Mouse (Mus musculus) myocyte (in vitro differentiated cells): ENCODE data around the gene Alkbh1.

Experiments
- CEBPB ChIP-seq: IDR thresholded peaks from 2 replicates; pipeline ENCODE4 v1.6.1; 2011; ENCODE audit warnings: mild to moderate bottlenecking, moderate library complexity; ENCODE audit not compliant: poor library complexity, insufficient read depth, severe bottlenecking
- E2F4 ChIP-seq: IDR thresholded peaks from one replicate; pipeline ENCODE4 v1.6.1; 2011; ENCODE audit warnings: mild to moderate bottlenecking, control low read depth, moderate library complexity; ENCODE audit not compliant: insufficient read depth
- MAX ChIP-seq: IDR thresholded peaks from one replicate; pipeline ENCODE4 v1.6.1; 2011; ENCODE audit warnings: low read depth, mild to moderate bottlenecking, control low read depth
- MYOD1 ChIP-seq, 3 experiments: IDR thresholded peaks; one replicate each; pipeline ENCODE4 v1.6.1; 2011; ENCODE audit warnings: control low read depth in 2 of 3, low read depth in 2 of 3, mild to moderate bottlenecking in 2 of 3, moderate library complexity in 1 of 3; ENCODE audit not compliant: insufficient read length in 2 of 3, control insufficient read depth in 1 of 3
- MYOG ChIP-seq, 3 experiments: IDR thresholded peaks; one replicate each; pipeline ENCODE4 v1.6.1; 2011; ENCODE audit warnings: control low read depth in 2 of 3, low read depth in 2 of 3, mild to moderate bottlenecking in 2 of 3; ENCODE audit not compliant: insufficient read length in 2 of 3, control insufficient read depth in 1 of 3, insufficient read depth in 1 of 3
- POLR2A ChIP-seq: IDR thresholded peaks from one replicate; pipeline ENCODE4 v1.6.1; 2011; ENCODE audit warnings: low read depth, mild to moderate bottlenecking, control low read depth, moderate library complexity; ENCODE audit not compliant: insufficient read length
- POLR2AphosphoS2 ChIP-seq: IDR thresholded peaks from one replicate; pipeline ENCODE4 v1.6.1; 2011; ENCODE audit warnings: low read depth, control low read depth; ENCODE audit not compliant: insufficient read length
- TCF12 ChIP-seq: IDR thresholded peaks from one replicate; pipeline ENCODE4 v1.6.1; 2011; ENCODE audit warnings: mild to moderate bottlenecking, control low read depth; ENCODE audit not compliant: poor library complexity, insufficient read depth, severe bottlenecking
- USF1 ChIP-seq: IDR thresholded peaks from one replicate; pipeline ENCODE4 v1.6.1; 2011; ENCODE audit warnings: low read depth, mild to moderate bottlenecking, control low read depth, moderate library complexity

DNA sequence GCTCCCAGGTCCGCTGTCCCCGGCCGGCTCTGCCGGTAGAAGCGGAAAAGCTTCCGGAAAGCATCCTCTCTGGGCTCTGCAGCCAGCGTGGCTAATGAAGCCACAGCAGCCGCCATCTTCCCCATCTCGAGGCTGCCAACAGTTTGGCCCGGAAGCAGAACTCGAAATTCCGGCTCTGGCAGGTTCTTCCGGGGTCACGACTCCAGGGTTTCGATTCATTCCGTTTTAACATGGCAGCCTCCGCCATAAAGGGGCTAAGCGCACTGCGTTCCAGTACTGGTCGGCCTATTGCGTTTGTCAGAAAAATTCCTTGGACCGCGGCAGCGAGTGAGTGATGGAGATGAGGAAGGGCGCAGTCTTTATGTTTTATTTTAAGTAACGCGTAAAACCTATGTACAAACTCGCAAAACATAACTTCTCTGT, at the start of gene Alkbh1, which contains the start of gene Slirp:
- TF ChIP-seq POLR2A (peak; percentile 62), TCF12 (no peak), MYOD1 (IDR thresholded peaks at IDR 0.05; ENCODE audit: control insufficient read depth in 1 of 3, insufficient read length in 2 of 3, low read depth in 2 of 3) (no peak), USF1 (no peak), E2F4 (no peak), POLR2AphosphoS2 (peak; percentile 77), MAX (no peak), MYOG (IDR thresholded peaks at IDR 0.05; ENCODE audit: control insufficient read depth in 1 of 3, insufficient read depth in 1 of 3, insufficient read length in 2 of 3, low read depth in 2 of 3) (peak in 1 of 3 experiments; percentile 1), CEBPB (no peak)
